Mouse (Mus musculus) spleen, postnatal 10 days (tissue): ENCODE results near the gene Shank3.

Experiments
- DNase-seq, 2 experiments: peaks; one replicate each; pipeline ENCODE4 v3.0.0; 2021 to 2022; ENCODE audit warnings: low spot score in 2 of 2

Shank3 gene

GRCm38 (mm10) chr15:89524611-89525415, 25.4 kb downstream of the Shank3 start:
- no peak for DNase-seq

- no peak for DNase-seq
Observed at GRCm38 (mm10) chr15:89525464-89525863, 26.0 kb downstream of the Shank3 start.

GRCm38 (mm10) chr15:89525896-89526295, 26.5 kb downstream of the Shank3 start:
- no peak for DNase-seq

- no peak for DNase-seq
Observed at GRCm38 (mm10) chr15:89526776-89527325, 27.4 kb downstream of the Shank3 start.

- no peak for DNase-seq
Observed at GRCm38 (mm10) chr15:89527466-89527865, 28.0 kb downstream of the Shank3 start.

GRCm38 (mm10) chr15:89528201-89528850, 28.9 kb downstream of the Shank3 start:
- no peak for DNase-seq

- DNase-seq = no peak
Observed at GRCm38 (mm10) chr15:89528923-89529322, 29.5 kb downstream of the Shank3 start.

- peak; percentile 54 to 71 for DNase-seq
Observed at GRCm38 (mm10) chr15:89530336-89530735, 30.9 kb downstream of the Shank3 start.

GRCm38 (mm10) chr15:89531399-89531798, 32.0 kb downstream of the Shank3 start:
- DNase-seq = no peak

GRCm38 (mm10) chr15:89532026-89532923, 32.9 kb downstream of the Shank3 start:
- no peak for DNase-seq

GRCm38 (mm10) chr15:89532924-89533842, 33.8 kb downstream of the Shank3 start:
- DNase-seq = no peak

GRCm38 (mm10) chr15:89533843-89534207, 34.4 kb downstream of the Shank3 start:
- DNase-seq = no peak

- DNase-seq = no peak
Observed at GRCm38 (mm10) chr15:89544171-89544570, 44.7 kb downstream of the Shank3 start.

GRCm38 (mm10) chr15:89547321-89547720, 47.9 kb downstream of the Shank3 start:
- no peak for DNase-seq

GRCm38 (mm10) chr15:89547824-89548601, 48.6 kb downstream of the Shank3 start:
- DNase-seq = no peak

GRCm38 (mm10) chr15:89548837-89549236, 49.4 kb downstream of the Shank3 start:
- DNase-seq = no peak

GRCm38 (mm10) chr15:89550506-89550905, 51.1 kb downstream of the Shank3 start:
- no peak for DNase-seq

GRCm38 (mm10) chr15:89551733-89552132, 52.3 kb downstream of the Shank3 start:
- DNase-seq = no peak

GRCm38 (mm10) chr15:89555591-89555990, 56.2 kb downstream of the Shank3 start:
- no peak for DNase-seq
